Mouse (Mus musculus): ENCODE results near the gene Wnk4. TPM values are rescaled to one million over a fixed set of nuclear protein-coding genes. Genes with fewer than 3 reads are reported as not detected.
A peak's percentile ranks its signal among the peaks of the same experiment; 100 is the strongest.

Gene Wnk4
- polyA plus RNA-seq, 1 experiment from 2014 or later = 12.3 TPM

DNA sequence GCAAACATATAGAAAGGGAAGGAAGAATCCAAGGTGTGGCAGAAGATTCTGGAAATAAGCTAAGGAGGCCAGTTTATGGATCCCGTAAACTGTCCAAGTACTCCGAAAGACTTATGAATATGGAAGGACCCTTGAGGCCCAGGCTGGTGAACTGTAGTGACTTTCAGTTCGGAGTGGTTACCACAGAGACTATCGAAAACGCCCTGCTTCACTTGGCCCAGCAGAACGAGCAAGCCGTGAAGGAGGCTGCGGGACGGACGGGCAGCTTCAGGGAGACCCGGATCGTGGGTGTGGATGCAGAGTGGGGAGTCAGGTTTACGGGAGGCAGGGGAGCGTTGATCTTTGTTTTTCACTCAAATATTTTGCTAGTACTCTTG, 18.8 kb downstream of the Wnk4 start:
- 63% methylated on average over 14 of the region's 14 CpGs for WGBS
- H3K9me3 ChIP-seq = no peaks in the 10 kb centered on the region
- peak; percentile 18; the same call in 1 of the 2 replicates for ATAC-seq
- no peaks in the 10 kb centered on the region for H3K27me3 ChIP-seq (replicated peaks)
- H3K9ac ChIP-seq = no peak overlapping the region
- H3K4me1 ChIP-seq (replicated peaks) = peaks cover 23% of the 10 kb centered on the region
- peak overlapping the region; percentile 78 for H3K4me2 ChIP-seq (replicated peaks)
- peak overlapping the region; percentile 80 for H3K4me3 ChIP-seq (replicated peaks)
- no peaks in the 10 kb centered on the region for H3K36me3 ChIP-seq
- H3K27ac ChIP-seq = no peak overlapping the region

DNA sequence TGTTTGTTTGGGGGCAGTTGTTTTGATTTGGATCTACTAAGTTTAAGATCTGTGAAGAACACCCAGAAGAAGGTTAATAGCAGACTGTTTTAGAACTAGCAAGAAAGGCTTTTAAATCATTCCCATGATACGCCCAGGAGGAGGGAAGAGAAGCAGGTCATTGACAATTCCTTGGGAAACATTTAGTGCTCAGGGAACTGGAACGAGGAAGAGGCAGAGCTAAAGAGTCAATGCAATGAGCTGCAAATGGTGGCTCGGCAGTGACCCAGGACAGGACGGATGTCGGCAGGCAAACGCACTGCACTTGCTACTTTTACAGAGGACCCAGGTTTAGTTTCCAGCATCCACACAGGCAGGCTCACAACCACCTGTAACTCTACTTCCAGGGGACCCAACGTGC, 20.5 kb downstream of the Wnk4 start:
- WGBS = 50% methylated on average over 7 of the region's 7 CpGs
- Histone ChIP-seq H3K4me3 (replicated peaks) (no peak overlapping the region), H3K9me3 (no peaks in the 10 kb centered on the region), H3K36me3 (no peaks in the 10 kb centered on the region), H3K9ac (no peak overlapping the region), H3K27ac (no peak overlapping the region), H3K27me3 (replicated peaks) (no peaks in the 10 kb centered on the region), H3K4me1 (replicated peaks) (peaks cover 23% of the 10 kb centered on the region), H3K4me2 (replicated peaks) (no peak overlapping the region)
- ATAC-seq = no peak

DNA sequence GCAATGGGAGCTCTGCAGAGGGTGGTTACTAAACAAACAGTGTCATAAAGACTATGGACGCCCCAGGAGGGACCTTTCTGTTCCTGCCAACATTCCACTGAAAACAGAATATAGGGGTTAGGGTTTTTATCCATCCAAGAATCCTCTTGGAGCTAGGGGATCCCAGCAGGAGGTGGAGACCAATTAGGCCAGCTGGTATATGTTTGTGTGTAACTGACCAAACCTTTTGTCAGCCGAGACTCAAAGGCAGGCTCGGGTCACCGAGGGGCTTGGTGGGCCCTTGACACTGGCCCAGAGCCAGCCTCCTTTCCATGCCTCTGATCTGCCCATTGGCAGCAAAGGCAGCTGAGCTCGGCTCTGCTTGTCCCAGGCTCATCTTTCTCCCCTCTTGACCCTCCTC, 22.5 kb downstream of the Wnk4 start:
- Histone ChIP-seq H3K27ac (no peak overlapping the region), H3K9ac (no peak overlapping the region), H3K4me2 (replicated peaks) (no peak overlapping the region), H3K4me3 (replicated peaks) (no peak overlapping the region), H3K9me3 (no peaks in the 10 kb centered on the region), H3K27me3 (replicated peaks) (no peaks in the 10 kb centered on the region), H3K4me1 (replicated peaks) (peaks cover 7% of the 10 kb centered on the region), H3K36me3 (no peaks in the 10 kb centered on the region)
- WGBS = 33% methylated on average over 5 of the region's 5 CpGs
- no peak for ATAC-seq

DNA sequence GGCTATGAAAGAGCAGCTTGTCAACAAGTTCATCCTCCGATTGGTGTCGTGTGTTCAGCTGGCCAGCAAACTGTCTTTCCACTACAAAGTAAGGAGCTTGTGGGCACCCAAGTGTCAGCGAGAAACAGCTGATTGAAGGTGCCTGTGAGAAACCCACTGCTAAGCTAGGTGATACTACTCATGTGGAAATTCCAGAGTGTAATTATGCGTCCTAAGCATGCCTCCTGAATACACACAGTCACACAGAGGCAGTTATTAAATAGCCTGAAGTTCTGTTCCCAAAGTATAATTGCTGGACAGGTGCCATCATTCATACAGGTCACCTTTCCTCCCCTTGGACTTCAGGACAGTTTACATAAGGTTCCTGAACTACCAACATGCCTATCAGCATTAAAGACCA, 23.4 kb downstream of the Wnk4 start:
- no peaks in the 10 kb centered on the region for H3K27me3 ChIP-seq (replicated peaks)
- H3K4me1 ChIP-seq (replicated peaks) = peaks cover 4% of the 10 kb centered on the region
- no peak overlapping the region for H3K4me3 ChIP-seq (replicated peaks)
- no peak overlapping the region for H3K27ac ChIP-seq
- 0 out of 2 replicates have a peak, but pooled peaks cover 2% of the 10 kb centered on the region for H3K36me3 ChIP-seq
- ATAC-seq = no peak
- no peak overlapping the region for H3K4me2 ChIP-seq (replicated peaks)
- WGBS = 67% methylated on average over 4 of the region's 4 CpGs
- no peaks in the 10 kb centered on the region for H3K9me3 ChIP-seq
- no peak overlapping the region for H3K9ac ChIP-seq

DNA sequence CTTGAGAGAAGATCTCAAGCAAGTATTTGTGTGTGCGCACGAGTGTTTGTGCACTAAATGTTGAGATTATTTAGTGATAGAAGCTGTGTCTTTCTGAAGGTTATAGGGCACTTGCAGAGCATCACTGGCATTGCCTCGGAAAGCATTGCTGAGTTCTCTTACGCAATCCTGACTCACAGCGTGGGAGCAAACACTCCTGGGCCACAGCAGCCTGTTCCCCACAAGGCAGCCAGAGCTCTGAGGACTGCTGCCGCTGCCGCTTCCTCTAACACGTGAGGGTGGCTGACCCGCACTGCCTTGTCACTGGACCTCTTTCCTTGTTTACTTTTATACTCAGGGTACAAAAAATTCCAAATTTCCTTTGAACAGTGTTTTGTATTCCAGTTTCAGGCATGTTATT, 26.9 kb downstream of the Wnk4 start:
- H3K27me3 ChIP-seq (replicated peaks) = no peaks in the 10 kb centered on the region
- H3K4me3 ChIP-seq (replicated peaks) = no peak overlapping the region
- peaks cover 29% of the 10 kb centered on the region for H3K36me3 ChIP-seq
- H3K4me2 ChIP-seq (replicated peaks) = no peak overlapping the region
- WGBS = 81% methylated on average over 9 of the region's 9 CpGs
- no peaks in the 10 kb centered on the region for H3K4me1 ChIP-seq (replicated peaks)
- ATAC-seq = no peak
- no peak overlapping the region for H3K9ac ChIP-seq
- H3K9me3 ChIP-seq = no peaks in the 10 kb centered on the region
- H3K27ac ChIP-seq = no peak overlapping the region

DNA sequence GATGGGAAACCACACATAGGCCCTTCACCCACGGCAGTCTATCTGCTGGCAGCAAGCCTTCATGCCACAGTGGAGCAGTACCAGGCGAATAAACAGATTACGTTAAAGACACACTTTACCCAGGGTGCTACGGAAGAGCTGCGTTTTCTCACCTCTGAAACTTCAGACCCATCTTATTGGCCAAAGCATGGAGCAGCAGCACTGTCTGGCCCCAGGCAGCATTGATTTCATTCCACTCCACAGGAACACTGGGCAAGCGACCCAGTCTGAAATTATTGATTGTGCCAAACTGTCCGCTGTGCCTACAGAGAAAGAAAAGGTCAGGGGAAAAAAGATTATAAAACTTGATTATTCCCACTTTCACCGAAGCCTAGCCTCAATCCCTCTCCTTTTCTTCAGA, 30.9 kb downstream of the Wnk4 start:
- Histone ChIP-seq H3K27ac (no peak overlapping the region), H3K9ac (no peak overlapping the region), H3K27me3 (replicated peaks) (no peaks in the 10 kb centered on the region), H3K36me3 (peaks cover 38% of the 10 kb centered on the region), H3K4me1 (replicated peaks) (no peaks in the 10 kb centered on the region), H3K4me3 (replicated peaks) (no peak overlapping the region), H3K4me2 (replicated peaks) (no peak overlapping the region), H3K9me3 (no peaks in the 10 kb centered on the region)
- ATAC-seq = no peak
- WGBS = 93% methylated on average over 8 of the region's 8 CpGs

DNA sequence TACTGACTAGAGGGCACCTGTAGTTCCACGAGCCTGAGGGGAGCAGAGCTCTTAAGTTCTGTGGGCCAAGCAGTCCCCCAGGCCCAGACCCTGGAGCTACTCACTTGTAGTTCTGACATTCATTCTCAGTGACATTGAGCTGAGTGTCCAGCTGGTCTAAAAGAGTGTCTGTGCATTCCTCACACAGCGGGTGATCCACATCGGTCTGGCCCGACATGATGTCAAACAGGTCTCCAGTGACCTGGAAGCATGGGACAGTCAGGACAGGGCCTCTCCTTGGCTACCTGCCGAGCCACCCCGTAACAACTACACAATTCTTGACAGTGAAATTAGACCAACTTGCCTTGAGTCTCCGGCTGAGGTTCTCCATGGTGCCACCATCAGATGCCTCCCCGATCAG, 34.8 kb downstream of the Wnk4 start:
- Histone ChIP-seq H3K27me3 (replicated peaks) (no peaks in the 10 kb centered on the region), H3K4me1 (replicated peaks) (no peaks in the 10 kb centered on the region), H3K4me2 (replicated peaks) (no peak overlapping the region), H3K9ac (no peak overlapping the region), H3K9me3 (no peaks in the 10 kb centered on the region), H3K27ac (no peak overlapping the region), H3K4me3 (replicated peaks) (no peak overlapping the region), H3K36me3 (peaks cover 37% of the 10 kb centered on the region)
- no peak for ATAC-seq
- WGBS = 95% methylated on average over 8 of the region's 8 CpGs

DNA sequence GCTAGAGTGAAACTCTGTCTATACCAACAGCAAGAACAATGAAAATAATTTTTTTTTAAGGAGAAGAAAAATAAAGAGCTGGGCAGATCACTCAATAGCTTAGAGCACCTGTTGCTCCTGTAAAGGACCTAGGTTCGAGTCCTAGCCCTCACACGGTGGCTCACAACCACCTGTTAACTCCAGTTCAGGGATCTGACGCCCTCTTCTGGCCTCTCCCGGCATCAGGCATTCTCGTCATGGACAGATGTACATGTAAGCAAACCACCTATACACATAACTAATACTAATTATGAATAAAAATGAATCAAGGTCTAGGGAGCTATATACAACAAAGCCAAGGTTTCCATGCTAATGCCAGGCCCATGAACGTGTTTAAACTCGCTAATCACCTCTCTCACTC, 40.5 kb downstream of the Wnk4 start:
- H3K27ac ChIP-seq = no peak overlapping the region
- H3K9me3 ChIP-seq = no peaks in the 10 kb centered on the region
- ATAC-seq = no peak
- peak overlapping the region; percentile 93; the same call in 1 of the 2 replicates for H3K9ac ChIP-seq
- peak overlapping the region; percentile 93 for H3K4me3 ChIP-seq (replicated peaks)
- H3K36me3 ChIP-seq = peaks cover 13% of the 10 kb centered on the region; the same call in 1 of the 2 replicates
- peaks cover 14% of the 10 kb centered on the region for H3K4me1 ChIP-seq (replicated peaks)
- H3K27me3 ChIP-seq (replicated peaks) = no peaks in the 10 kb centered on the region
- 61% methylated on average over 7 of the region's 7 CpGs for WGBS
- H3K4me2 ChIP-seq (replicated peaks) = peak overlapping the region; percentile 93

DNA sequence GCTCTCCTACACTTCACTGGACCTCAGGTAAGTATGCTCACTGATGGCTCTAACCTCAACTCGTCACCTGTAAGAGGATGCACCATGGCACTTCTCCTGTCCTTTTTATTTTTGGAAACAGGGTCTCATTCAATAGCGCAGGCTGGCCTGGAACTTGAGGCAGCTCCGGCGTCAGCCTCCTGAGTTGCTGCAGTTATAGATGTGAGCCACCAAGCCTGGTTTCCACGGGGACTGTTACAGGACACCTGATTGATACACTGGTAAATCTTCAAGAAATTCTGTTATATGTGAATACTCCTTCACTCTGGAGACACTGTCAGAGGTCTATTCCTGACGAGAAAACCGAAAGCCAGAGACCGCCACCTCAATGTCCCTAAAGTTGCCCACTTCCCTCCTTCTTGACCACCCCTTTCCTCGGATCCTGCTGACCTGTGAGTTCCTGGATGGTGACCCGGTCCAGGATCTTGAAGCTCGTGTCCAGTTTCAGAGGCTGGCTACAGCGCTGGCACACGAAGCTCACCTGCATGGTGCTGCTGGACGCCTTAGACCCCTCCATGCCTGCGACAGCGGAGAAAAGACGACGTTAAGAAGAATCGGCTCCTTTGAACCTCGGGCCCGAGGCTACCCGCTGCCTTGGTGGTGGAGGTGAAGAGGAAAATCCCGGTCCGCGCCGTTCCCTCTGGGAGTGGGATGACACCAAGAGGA, 41.1 kb downstream of the Wnk4 start:
- Histone ChIP-seq H3K9ac (peak overlapping the region; percentile 93), H3K27me3 (replicated peaks) (no peaks in the 10 kb centered on the region), H3K9me3 (no peaks in the 10 kb centered on the region), H3K4me3 (replicated peaks) (peak overlapping the region; percentile 93), H3K4me2 (replicated peaks) (peak overlapping the region; percentile 93), H3K4me1 (replicated peaks) (peaks cover 14% of the 10 kb centered on the region), H3K27ac (0 out of 2 replicates have a peak overlapping the region, but pooled peaks have one; percentile 54), H3K36me3 (0 out of 2 replicates have a peak, but pooled peaks cover 12% of the 10 kb centered on the region)
- WGBS = 11% methylated on average over 26 of the region's 26 CpGs
- ATAC-seq = no peak

DNA sequence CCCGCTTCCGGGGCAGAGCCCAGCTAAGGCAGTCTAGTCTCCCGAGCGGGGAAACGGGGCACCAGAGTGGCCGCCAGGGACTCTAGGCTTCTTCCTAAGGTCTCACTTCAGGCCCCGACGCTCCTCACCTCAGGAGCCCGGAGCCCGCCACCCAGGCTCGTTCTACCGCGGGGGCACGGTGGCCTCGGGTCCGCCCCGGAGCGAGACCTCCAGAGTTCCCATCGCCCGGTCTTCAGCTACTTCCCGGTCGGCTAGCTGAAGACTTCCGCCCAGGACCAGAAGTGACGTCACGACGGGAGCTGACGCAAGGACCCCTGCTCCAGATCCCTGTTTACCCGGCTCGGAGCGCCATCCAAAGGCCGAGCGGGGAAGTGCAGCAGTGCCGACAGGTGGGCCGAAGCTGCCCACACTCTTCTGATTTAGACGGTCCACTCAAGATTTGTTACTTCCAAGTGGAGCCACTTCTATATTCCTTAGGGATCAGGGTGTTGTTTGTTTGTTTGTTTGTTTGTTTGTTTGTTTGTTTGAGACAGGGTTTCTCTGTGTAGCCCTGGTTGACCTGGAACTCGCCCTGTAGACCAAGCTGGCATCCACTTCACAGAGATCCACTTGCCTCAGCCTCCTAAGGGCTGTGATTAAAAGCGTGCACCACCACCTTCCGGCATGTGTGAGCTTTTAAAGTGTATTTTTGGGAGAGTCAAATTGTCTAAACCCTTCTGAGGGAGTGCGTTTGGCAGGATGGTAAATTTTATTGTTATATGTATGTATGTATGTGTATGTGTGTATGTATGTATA, 41.8 kb downstream of the Wnk4 start, which contains the start of gene Becn1:
Gene Becn1, minus strand, starts transcription at position 283 of the 795 bp plus-strand sequence.
- H3K36me3 ChIP-seq = 0 out of 2 replicates have a peak, but pooled peaks cover 11% of the 10 kb centered on the region
- peak within 1 kb of the TSS; percentile 93 for H3K9ac ChIP-seq
- 6% methylated on average over 39 of the region's 39 CpGs for WGBS
- no peaks in the 10 kb centered on the region for H3K27me3 ChIP-seq (replicated peaks)
- peak within 1 kb of the TSS; percentile 93 for H3K4me2 ChIP-seq (replicated peaks)
- peak within 1 kb of the TSS; percentile 93 for H3K4me3 ChIP-seq (replicated peaks)
- peak; percentile 96 for ATAC-seq
- H3K4me1 ChIP-seq (replicated peaks) = peaks cover 14% of the 10 kb centered on the region
- peak within 1 kb of the TSS; percentile 54; the same call in 1 of the 2 replicates for H3K27ac ChIP-seq
- H3K9me3 ChIP-seq = no peaks in the 10 kb centered on the region

DNA sequence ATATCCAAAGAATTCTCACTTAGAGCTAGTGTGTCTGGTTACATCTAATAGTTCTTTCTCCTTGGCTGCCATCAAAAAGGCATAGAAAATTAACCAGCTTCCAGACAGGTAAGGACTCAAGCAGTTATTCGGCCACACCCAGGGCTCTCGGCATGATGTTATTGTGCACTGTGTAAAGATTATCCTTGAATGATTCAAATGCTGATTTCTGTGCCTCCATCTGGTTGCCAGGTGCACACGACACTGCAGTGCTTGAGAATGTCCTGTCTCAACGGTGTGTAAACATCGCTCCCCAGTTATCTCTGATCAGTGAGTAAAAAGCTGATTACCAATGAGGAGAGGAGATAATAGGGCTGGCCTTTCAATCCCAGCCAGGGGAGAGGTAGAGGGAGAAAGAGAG, 47.4 kb downstream of the Wnk4 start:
- no peak overlapping the region for H3K27ac ChIP-seq
- 24% methylated on average over 5 of the region's 5 CpGs for WGBS
- no peaks in the 10 kb centered on the region for H3K9me3 ChIP-seq
- no peaks in the 10 kb centered on the region for H3K36me3 ChIP-seq
- H3K4me3 ChIP-seq (replicated peaks) = no peak overlapping the region
- no peaks in the 10 kb centered on the region for H3K4me1 ChIP-seq (replicated peaks)
- H3K9ac ChIP-seq = no peak overlapping the region
- peak; percentile 58 for ATAC-seq
- no peaks in the 10 kb centered on the region for H3K27me3 ChIP-seq (replicated peaks)
- no peak overlapping the region for H3K4me2 ChIP-seq (replicated peaks)

DNA sequence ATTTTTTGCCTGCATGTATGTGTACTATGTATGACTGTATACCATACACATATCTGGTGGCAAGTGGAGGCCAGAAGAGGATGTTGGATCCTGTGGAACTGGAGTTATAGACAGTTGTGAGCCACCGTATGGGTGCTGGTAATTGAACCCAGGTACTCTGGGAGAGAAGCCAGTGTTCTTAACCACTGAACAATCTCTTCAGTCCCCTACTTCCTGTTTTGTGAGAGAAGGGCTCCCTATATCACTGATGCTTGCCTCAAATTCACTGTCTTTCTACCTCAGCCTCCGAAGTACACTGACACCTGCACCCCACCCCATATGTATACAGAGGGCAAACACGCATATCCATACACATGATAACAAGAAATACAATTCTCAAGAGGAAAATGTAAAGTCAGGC, 50.7 kb downstream of the Wnk4 start:
- Histone ChIP-seq H3K36me3 (no peaks in the 10 kb centered on the region), H3K4me2 (replicated peaks) (no peak overlapping the region), H3K9me3 (no peaks in the 10 kb centered on the region), H3K27ac (no peak overlapping the region), H3K4me3 (replicated peaks) (no peak overlapping the region), H3K27me3 (replicated peaks) (no peaks in the 10 kb centered on the region), H3K4me1 (replicated peaks) (no peaks in the 10 kb centered on the region), H3K9ac (no peak overlapping the region)
- WGBS = 87% methylated on average over 3 of the region's 3 CpGs
- ATAC-seq = no peak

All from intestine, embryonic 15.5 days (tissue).